Mouse (Mus musculus): ENCODE data around the gene Rtn1.
A peak's percentile ranks its signal among the peaks of the same experiment; 100 is the strongest.

Gene Rtn1

DNA sequence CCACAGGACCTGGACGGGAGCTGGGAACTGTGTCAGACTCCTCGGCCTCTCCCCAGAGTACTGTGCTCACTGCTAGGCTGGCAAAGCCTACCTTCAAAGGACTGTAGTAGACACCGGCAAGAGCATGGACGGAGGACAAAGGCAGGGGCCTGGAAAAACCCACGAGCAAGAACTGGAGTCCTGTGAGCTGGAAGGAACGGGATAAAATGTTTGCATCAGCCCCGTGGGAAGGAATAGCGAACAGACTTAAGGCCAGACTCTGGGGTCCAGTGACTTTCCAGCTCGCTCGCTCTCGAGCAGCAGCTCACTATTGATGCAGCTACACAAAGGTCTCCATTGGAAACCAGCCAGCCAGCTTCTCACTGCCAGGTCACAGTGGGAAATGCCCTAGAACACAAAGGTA lies 34.0 kb downstream of the Rtn1 start:
- DNase-seq (ENCODE audit: low spot score in 2 of 2) = no peak

DNA sequence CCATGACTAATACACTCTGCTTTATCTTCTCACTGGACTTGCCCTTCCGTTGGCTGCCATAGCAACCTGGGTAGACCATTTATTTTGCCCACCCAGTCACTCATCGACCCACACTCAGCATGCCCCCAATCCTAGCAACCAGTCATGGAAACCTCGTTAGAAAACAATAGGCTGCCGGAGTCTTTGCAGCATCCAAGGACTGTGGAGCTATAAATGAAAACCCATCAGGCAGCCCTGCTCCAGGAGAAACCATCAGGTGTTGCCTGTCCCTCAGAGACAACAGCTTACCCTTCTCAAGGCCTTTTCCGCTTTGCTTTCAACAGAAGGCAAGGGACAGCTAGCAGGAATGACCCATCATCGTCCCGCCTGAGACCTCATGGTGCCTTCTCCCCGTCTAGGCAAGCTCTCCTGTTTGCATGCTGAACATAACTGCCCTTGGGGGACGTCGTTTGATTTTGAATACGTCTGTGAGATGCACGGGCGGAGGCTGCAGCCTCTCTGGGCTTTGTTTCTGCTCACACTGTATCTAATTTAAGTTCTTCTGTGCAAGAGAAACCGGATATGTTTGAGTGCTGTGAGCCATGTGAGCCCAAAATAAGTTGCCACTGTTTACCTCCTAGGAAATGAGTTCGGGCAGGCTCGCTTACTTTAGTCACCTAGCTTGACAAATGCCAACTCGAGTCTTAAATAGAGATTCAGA lies 34.8 kb downstream of the Rtn1 start:
- DNase-seq (ENCODE audit: low spot score in 2 of 2) = no peak

DNA sequence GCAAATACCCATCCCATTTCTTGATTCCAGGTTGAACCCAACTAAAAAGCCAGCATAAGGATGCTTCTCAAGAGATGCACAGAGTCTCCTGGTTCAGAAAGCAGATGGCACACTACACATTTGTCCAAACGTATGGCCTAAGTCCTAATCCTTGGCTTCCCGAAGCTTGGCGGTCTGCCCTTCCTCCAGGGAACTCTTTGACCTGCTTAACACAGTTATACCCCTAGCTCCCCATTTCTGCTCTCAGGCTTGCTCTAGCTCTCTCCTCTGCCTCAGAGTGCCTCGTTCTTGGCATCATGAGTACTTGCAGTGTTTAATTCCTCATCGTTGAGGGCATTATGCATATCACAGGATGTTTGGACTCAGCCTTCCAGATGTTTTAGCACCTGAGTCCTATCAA lies 38.8 kb downstream of the Rtn1 start:
- no peak for DNase-seq (ENCODE audit: low spot score in 2 of 2)

DNA sequence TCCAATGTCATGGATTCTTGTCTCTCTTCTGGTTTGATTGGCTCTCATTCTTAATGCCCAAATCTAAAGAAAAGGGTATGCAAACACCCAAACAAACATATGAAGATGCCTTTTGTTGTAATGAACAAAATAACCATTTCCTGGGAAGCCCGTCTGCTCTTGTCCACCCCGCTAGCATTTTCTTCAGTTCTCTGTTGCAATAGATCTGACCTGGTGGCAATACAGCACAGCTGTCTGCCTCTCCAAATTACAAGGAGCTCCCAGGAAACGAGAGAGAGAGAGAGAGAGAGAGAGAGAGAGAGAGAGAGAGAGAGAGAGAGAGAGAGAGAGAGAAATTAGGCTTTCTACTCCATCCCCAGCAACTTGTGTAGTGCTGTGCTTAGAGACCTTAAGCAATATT lies 42.1 kb downstream of the Rtn1 start:
- no peak for DNase-seq (ENCODE audit: low spot score in 2 of 2)

DNA sequence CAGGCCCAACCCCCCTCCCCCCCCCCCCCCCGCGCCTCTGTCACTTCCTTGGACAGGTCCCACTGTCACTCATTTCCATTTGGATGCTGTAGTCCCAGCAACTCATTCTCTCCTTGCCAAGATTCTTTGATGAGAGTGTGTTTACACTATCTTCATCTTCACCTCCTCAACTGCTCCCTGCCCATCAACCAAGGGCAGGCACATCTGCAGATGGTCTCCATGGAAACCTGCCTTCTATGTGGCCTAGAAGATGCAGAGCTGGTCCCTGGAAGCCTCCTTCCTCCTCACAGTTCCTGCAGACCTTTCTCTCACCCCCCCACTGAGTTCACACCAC lies 42.8 kb downstream of the Rtn1 start:
- no peak for DNase-seq (ENCODE audit: low spot score in 2 of 2)

DNA sequence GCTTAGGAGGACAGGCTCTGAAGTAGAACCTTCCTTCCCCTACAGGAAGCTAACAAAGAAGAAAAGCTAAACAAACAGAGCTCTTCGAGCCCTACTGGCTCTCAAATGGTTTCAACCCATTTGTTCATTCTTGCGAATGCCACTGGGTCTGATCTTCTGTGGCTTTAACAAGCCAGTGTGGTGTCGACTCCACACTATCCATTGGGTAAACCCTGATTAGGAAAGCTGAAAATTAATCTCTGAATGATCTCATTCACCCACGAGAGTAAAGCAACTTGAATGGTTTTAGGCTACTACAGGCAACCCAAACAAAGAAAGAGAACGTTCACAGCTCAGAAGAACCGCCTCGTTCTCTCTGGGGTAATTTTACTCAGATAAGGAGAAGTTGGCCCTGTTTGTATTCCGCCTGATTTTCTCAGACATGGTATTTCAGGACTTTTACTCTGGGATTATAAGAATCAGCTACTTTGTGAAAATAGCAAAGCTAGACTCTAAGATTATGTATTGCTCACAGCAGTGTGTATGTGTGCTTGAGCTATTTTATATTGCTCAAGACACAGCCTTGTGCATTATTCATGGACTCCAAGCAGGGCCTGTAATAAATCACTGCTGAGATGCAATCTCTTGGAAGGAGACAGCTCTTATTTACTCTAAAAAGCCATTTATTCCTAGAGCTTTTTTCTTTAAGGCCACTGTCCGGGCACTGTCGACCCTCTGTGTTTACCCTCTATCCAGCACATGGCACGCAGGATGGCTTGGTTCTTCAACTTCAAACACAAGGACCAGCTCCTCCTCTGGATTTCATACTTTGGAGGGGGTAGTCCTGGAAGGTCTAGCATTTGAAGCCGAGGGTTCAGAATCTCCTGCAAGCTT lies 43.4 kb downstream of the Rtn1 start:
- no peak for DNase-seq (ENCODE audit: low spot score in 2 of 2)

DNA sequence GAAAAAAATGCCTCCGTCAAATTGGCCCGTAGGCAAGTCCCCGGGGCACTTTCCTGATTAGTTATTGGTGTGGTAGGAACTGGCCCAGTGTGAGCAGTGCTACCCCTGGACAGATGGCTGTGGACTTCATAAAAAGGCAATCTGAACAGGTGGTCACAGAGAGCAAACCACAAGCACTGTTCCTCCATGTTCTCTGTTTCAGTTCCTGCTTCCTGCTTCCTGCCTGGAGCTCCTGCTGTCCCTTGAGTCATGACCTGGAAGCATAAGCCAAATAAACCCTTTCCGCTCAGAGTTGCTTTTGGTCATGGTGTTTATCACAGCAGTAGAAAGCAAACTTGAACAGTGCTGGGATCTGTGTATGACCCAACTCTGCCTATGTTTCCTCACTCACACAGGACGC lies 44.3 kb downstream of the Rtn1 start:
- DNase-seq (ENCODE audit: low spot score in 2 of 2) = no peak

DNA sequence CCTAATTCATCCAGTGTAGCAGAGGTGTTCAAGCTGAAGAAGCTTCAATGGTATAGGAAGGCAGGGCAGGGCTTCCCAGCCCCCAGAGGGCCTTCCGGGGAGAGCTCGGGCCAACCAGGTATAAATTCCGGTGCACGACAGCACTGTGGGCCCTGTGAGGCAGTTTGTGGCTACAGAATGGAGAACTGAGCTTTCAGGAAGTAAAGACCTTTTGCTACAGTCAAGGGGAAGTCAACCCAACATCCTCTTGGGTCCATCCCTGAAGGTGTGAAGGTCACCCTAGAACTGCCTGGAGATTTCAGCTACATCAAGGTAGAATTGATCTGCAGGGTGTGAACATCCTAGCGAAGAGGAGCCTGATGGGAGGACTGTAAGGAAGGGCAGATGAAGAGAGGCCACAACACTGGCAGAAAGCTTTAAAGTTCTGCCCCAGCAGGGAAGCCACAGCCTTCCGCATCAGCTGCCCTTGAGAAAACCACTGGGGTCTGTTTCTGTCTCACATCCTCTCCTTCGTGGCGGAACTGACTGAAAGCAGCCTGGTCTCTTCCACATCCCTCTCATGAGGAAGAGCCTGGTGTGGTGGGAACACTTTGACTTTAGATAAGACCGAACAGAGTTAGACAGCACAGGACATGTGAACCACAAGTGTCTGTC lies 47.0 kb downstream of the Rtn1 start:
- peak; percentile 67 for DNase-seq (ENCODE audit: low spot score in 2 of 2)

DNA sequence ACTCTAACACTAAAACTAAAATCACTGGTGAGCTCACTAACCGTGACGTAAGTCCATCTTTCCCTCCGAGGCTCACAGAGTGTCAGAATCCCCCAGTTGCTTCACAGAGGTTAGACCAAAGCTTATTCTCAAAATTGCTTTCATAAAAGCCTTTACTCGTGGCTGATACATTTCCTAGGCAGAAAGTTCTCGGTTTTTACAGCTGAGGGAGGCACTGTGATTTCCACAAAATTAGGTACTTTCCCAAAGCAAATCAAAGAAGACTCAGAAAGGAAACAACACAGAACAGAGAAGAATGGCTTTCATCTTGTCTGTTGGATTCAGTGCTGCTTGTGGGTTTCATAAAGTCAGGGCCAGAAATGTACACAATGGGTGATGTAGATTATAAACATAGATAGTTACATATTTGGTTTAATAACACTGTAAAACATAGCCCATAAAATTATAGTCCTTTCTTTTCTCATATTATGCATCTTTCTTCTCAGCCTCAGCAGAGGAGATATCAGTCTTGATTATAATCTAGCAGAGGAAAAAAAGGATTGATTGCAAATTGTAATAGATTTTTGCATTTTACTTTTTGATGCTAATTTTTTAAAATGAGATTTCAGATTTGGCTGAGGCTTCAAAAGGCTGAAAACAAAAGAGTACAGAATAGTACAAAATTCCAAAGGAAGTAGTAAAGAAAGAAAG lies 47.8 kb downstream of the Rtn1 start:
- DNase-seq (ENCODE audit: low spot score in 2 of 2) = no peak

DNA sequence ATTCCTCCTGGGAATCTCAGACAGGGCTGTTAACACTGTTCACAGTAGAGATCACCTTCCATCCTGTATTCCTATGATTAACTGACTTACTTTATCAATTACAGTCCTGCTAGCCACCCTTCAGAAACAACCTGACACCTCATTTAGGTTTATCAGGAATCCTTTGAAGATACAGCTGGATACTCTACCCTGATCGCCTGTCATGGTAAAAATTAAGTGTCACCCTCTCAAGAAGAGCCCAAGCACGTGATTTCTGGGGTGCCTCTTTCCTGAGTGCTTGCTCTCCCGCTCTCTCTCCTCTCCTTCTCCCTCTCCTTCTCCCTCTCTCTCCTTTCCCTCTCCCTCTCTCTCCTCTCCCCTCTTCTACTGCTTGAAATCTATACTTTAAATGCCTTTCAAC lies 49.0 kb downstream of the Rtn1 start:
- no peak for DNase-seq (ENCODE audit: low spot score in 2 of 2)

DNA sequence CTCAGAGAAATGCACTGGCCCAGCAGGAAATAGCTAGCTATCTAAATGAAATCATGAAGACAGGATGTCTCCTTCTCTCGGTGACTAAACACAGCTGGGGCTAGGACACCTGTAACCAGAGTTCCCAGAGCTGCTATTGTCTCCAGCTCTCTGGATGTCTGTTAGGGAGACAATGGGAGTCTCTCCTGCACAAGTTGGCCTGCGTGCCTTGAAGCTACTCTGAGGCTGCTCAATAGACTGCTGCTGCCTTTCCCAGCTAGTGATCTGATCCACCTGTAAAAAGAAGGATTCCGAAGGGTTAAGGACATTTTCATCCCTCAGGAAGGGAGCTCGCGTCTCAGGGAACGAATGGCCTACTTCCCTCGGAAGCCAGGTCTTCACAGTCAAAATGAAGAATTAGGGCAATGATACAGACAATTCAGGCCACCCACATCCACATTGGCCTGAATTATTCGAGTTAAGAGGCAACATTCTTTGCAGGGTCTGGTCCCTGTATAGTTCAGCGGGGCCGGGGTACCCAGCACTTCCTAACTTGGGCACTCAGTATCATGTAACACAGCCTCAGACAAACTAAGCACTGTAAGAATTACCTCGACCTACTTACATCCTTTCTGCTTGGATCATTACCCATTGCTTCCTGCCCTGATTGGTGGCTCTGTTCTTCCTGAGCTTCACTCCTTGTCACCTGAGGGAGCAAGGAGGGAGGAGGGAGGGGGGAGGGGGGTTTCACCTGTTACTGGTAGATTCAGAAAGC lies 51.0 kb downstream of the Rtn1 start:
- DNase-seq (ENCODE audit: low spot score in 2 of 2) = no peak

DNA sequence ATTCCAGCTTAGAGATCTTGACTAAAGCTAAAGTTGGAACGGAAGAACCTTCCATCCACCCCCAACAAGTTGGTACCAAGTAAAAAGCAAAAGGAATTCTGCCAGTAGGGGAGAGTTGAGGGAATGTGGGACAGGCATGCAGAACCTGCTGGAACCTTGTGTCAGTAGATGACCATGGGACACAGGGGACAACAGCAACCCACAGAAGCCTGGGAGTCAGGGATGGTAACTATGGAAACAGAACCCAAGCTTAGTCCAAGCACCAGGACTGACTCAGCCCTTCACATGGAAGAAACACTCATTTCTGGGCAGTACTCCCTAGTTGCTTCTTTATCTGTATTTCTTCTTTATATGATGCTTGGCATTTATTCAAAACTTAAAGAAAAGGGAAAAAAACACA lies 54.6 kb downstream of the Rtn1 start:
- DNase-seq (ENCODE audit: low spot score in 2 of 2) = no peak

DNA sequence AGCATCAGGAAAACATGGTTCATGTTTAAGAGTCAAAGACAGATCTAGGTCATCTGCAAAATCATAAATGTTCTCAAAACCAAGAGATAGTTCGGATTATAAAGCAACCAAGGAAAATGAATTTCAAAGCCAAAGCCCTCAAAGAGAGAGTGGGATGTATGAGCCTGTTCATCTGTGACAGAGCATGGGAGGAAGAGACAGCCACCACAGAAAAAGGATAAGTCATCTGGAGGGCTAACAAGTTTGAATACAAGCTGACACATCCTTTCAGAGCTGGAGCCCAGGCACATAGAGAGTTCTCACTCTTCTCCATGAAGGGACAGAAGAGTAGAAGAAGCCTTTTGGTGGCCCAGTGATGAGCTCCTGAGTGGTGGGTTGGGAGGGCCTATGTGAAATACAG lies 55.3 kb downstream of the Rtn1 start:
- no peak for DNase-seq (ENCODE audit: low spot score in 2 of 2)

DNA sequence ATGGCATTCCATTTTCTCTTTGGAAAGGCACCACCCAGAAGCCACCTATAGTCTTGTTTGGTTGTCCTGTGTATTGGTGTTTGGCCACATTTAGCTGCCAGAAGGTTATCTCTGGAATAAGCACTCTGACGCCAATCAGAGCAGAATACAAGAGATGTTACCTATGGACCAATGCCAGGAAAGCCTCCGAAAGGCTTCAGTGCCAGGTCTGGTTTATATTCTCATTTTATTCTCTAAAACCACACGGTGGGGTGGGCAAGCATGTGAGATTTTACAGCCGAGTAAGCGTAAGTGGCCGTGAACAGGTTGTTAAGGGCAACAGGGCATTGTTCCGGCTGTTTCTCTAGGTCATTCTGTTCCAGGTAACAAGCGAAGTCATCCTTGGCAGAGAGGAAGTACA lies 60.3 kb downstream of the Rtn1 start:
- no peak for DNase-seq (ENCODE audit: low spot score in 2 of 2)

DNA sequence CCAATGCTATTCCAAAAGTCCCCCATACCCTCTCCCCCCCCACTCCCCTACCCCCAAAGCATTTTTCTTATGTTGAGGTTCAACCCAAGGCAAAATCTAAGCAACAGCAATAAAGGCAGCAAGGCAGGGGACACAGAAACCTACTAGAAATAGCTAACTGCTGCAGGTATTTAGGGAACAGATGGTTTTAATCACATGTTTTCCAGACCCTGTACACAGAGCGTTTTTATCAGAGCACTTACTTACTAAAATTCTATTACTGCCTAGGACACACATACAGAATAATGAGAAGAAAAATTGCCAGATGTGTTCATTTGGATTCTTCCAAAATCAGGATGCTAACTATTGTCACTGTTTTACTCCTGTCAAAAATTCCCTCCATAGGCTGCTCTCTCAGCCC lies 61.7 kb downstream of the Rtn1 start:
- DNase-seq (ENCODE audit: low spot score in 2 of 2) = no peak

DNA sequence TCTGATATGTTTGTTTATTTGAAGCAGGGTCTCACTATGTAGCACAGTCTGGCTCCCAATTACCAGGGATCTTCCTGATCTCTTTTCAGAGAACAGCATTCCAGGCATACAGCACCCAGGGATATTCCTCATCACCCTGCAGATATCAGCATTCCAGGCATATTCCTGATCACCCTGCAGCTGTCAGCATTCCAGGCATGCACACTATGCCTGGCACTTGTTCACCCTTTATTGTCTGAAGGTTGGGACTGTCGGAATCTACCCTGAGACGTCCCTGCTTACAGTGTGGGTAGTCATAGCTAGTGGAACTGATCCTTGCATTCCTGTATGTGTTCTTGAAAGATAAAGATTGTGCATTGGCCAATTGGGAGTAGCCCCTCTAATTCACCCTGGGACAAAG lies 65.2 kb downstream of the Rtn1 start:
- no peak for DNase-seq (ENCODE audit: low spot score in 2 of 2)

DNA sequence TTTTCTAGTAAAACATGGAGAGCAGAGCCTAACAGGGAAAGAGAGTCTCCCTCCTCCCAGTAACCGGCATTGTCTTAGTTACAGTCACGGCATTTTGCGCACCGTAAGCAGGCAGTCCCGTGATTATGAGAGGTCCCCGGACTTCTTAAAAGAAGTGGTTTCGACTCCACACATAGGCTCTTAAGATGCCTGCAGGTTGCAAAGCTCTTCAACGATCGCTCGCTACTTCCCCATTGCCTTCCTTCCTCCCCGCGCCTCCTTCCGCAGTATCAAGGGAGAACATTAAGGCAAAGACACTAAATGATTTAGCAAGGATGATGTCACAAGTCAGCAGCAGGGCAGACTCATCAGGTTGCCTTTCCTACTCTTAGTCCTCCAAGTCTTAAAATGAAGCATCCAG lies 72.8 kb downstream of the Rtn1 start:
- DNase-seq (ENCODE audit: low spot score in 2 of 2) = peak in 1 of 2 experiments; percentile 20

DNA sequence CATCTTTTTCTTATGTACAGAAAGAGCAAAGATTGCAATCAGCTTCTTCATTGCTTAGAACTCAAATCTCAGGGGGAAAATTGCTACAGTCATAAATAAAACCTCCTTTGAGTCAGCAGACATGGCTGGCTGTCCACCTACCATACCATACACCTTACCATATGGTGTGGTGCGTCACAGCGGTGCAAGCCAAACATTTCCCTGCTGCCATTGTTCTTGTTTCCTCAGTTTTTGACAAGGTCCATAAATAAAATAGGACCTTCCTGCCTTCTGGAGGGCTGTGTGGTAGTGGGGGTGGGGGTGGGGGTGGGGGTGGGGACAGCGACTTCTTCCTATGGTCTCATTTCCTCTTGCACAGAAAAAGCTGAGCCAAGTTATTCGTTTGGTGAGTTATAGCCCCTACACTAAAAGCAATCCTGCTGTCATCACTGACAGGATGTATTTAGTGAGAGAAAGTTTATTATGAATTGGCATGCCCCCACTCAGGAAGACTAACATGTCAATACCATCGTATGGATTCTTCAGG lies 76.3 kb downstream of the Rtn1 start:
- DNase-seq (ENCODE audit: low spot score in 2 of 2) = no peak

DNA sequence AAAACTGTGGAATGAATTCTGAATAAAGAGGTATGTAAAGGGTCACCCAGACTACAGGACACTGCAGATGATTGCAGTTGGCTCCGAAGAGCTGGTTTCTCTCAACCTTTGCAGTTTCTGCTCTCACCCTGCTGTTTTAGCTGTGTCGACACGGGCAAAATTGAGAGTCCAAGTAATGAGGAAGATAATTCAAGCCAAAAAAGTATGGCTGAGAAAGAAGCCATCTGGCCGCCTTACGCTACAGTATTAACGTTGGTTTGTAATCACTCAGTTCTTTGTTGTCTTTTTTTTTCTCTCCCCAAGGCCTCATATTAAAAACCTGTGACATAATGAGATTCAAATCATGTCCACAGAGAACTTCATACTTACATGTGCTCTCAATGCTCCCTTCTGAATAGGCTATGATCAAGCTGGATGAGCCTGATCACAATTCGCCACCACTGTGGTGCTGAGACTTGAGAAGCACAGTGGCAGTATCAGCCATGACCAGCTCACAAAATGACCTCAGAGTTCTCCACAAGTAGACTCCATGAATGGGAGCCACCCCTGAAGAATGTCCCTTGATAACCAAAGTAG lies 76.9 kb downstream of the Rtn1 start:
- DNase-seq (ENCODE audit: low spot score in 2 of 2) = no peak

DNA sequence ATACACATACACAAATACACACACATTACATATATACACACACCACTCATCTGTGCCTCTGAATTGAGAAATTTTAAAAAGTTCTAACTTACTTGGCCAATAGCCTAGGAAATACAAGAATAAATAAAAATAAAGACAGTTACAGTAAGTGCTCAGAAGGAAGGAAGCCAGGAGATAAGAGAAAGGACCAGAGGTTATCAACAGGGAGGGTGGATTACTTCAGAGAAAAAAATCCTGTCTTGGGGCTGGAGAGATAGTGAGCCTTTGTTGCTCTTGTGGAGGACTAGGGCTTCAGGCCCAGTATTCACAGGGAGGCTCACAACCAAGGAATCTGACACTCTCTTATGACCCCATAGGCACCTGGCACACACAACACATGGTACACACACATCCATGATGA lies 82.8 kb downstream of the Rtn1 start:
- no peak for DNase-seq (ENCODE audit: low spot score in 2 of 2)

DNA sequence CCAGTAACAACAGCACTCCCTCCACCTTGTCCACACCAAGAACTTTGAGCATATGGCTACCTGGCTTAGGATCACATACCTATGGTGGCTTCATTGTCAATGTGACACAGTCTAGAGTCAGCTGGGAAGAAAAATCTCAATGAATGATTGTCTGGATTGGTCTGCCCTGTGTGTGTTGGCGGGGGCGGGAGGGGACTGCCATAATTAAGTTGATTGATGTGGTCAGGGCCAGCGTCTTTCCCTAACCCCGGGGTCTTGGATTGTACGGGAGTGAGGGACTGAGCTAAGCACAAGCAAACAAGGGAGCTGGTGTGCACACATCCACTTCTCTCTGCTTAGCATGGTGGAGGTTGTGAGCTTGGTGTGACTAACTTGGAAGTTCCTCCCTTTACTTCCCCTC lies 83.8 kb downstream of the Rtn1 start:
- DNase-seq (ENCODE audit: low spot score in 2 of 2) = no peak

Measured in spleen, postnatal 36 days (tissue).